Mouse (Mus musculus): ENCODE data around the gene Spsb2. TPM values are rescaled to one million over a fixed set of nuclear protein-coding genes. Genes with fewer than 3 reads are reported as not detected.

Spsb2 gene
- polyA plus RNA-seq, 1 experiment from 2014 or later = 6.6 TPM

DNA sequence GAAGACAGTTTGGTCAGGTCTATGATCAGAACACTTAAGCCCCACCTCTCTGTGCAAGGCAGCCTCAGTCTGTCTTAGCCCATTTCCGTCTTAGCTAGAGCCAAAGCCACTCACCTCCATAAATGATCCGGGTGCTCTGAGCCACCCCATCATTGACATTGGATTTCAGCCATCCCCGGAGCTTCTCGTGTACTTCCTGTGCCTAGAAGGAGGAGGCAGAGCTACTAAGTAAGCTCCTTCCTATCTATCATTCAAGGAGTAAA, 2.9 kb downstream of the Spsb2 start:
- peaks cover 19% of the 10 kb centered on the region for H3K36me3 ChIP-seq (ENCODE audit: control insufficient read depth, insufficient read depth, low read length)
- H3K27me3 ChIP-seq (ENCODE audit: control insufficient read depth, insufficient read depth, low read length) = no peaks in the 10 kb centered on the region
- no peak overlapping the region for H3K4me2 ChIP-seq
- no peak for ATAC-seq (replicated peaks; ENCODE audit: insufficient number of reproducible peaks, low FRiP score, low TSS enrichment)
- H3K9ac ChIP-seq (ENCODE audit: low read depth, low read length) = no peak overlapping the region
- no peaks in the 10 kb centered on the region for H3K9me3 ChIP-seq (replicated peaks; ENCODE audit: control insufficient read depth, low read length)
- H3K27ac ChIP-seq (ENCODE audit: low read depth, low read length) = no peak overlapping the region
- no peak overlapping the region for H3K4me3 ChIP-seq (ENCODE audit: low read depth, low read length)
- WGBS (ENCODE audit: insufficient replicate concordance) = 81% methylated on average over 4 of the region's 4 CpGs
- H3K4me1 ChIP-seq (ENCODE audit: control insufficient read depth, insufficient read depth, low read length) = peaks cover 37% of the 10 kb centered on the region

- no peak for ATAC-seq (replicated peaks; ENCODE audit: insufficient number of reproducible peaks, low FRiP score, low TSS enrichment)
- H3K4me1 ChIP-seq (ENCODE audit: control insufficient read depth, insufficient read depth, low read length) = peaks cover 34% of the 10 kb centered on the region
- peak overlapping the region; percentile 98 for H3K27ac ChIP-seq (ENCODE audit: low read depth, low read length)
Observed at GRCm38 (mm10) chr6:124811701-124812560, 3.5 kb downstream of the Spsb2 start.

GRCm38 (mm10) chr6:124812848-124813247, 4.4 kb downstream of the Spsb2 start:
- H3K27me3 ChIP-seq (ENCODE audit: control insufficient read depth, insufficient read depth, low read length) = no peaks in the 10 kb centered on the region
- H3K9ac ChIP-seq (ENCODE audit: low read depth, low read length) = peak overlapping the region; percentile 98
- peaks cover 34% of the 10 kb centered on the region for H3K4me1 ChIP-seq (ENCODE audit: control insufficient read depth, insufficient read depth, low read length)
- H3K9me3 ChIP-seq (replicated peaks; ENCODE audit: control insufficient read depth, low read length) = no peaks in the 10 kb centered on the region
- peak overlapping the region; percentile 90 for H3K4me3 ChIP-seq (ENCODE audit: low read depth, low read length)
- H3K4me2 ChIP-seq = peak overlapping the region; percentile 90
- no peak for ATAC-seq (replicated peaks; ENCODE audit: insufficient number of reproducible peaks, low FRiP score, low TSS enrichment)
- H3K27ac ChIP-seq (ENCODE audit: low read depth, low read length) = peak overlapping the region; percentile 98
- 16% methylated on average over 9 of the region's 9 CpGs for WGBS (ENCODE audit: insufficient replicate concordance)
- H3K36me3 ChIP-seq (ENCODE audit: control insufficient read depth, insufficient read depth, low read length) = peaks cover 32% of the 10 kb centered on the region

More at GRCm38 (mm10) chr6:124811701-124812560, 3.5 kb downstream of the Spsb2 start:
- H3K4me2 ChIP-seq = peak overlapping the region; percentile 90
- H3K36me3 ChIP-seq (ENCODE audit: control insufficient read depth, insufficient read depth, low read length) = peaks cover 25% of the 10 kb centered on the region
- peak overlapping the region; percentile 90 for H3K4me3 ChIP-seq (ENCODE audit: low read depth, low read length)
- H3K9me3 ChIP-seq (replicated peaks; ENCODE audit: control insufficient read depth, low read length) = no peaks in the 10 kb centered on the region
- peak overlapping the region; percentile 98 for H3K9ac ChIP-seq (ENCODE audit: low read depth, low read length)
- WGBS (ENCODE audit: insufficient replicate concordance) = 79% methylated on average over 24 of the region's 24 CpGs
- H3K27me3 ChIP-seq (ENCODE audit: control insufficient read depth, insufficient read depth, low read length) = no peaks in the 10 kb centered on the region

DNA sequence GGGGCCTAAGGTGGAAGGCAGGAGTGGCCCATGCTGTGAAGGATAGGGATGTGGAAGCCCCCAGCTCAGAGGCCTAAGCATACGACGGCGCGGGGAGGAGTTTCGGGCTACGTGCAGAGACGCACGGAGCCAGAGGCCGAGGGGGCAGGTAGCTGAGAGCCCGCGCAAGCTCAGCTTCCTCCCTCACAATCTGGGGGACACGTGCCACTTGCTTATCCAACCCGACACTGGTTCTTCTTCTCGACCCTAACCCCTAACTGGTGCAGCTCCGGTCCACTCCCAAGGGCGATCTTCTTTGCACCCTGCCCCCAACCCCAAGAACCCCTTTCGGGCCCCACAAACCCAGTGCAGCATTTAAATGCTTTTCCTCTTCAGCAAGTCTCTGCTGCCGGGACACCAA, 5.0 kb downstream of the Spsb2 start:
- peaks cover 32% of the 10 kb centered on the region for H3K36me3 ChIP-seq (ENCODE audit: control insufficient read depth, insufficient read depth, low read length)

DNA sequence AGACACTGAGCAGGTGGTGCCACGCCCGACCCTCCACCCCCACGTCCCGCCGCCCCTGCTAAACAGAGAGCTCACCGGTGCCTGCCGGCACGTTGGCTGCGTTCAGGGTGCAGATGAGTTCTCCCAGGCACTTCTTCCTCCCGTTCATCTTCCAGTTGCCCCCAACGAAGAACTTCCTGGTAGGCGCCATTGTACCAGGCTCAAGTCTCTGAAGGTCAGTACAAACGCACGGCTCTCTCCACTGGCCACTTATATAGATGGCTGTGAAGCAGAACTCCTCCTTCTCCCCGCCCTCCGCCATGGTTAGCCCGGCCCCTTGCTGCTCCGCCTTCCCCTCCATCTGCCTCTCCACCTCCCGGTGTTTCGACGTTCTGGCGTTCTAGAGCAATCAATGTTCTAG, 5.5 kb downstream of the Spsb2 start, which contains the start of gene Tpi1:
Tpi1 (minus strand) TSS at position 364 of the 400 bp plus-strand sequence.
- H3K9me3 ChIP-seq (replicated peaks; ENCODE audit: control insufficient read depth, low read length) = no peaks in the 10 kb centered on the region
- H3K9ac ChIP-seq (ENCODE audit: low read depth, low read length) = peak within 1 kb of the TSS; percentile 98
- peak; percentile 83 for ATAC-seq (replicated peaks; ENCODE audit: insufficient number of reproducible peaks, low FRiP score, low TSS enrichment)
- peak within 1 kb of the TSS; percentile 98 for H3K27ac ChIP-seq (ENCODE audit: low read depth, low read length)
- 0% methylated on average over 22 of the region's 22 CpGs for WGBS (ENCODE audit: insufficient replicate concordance)
- H3K27me3 ChIP-seq (ENCODE audit: control insufficient read depth, insufficient read depth, low read length) = no peaks in the 10 kb centered on the region
- peaks cover 28% of the 10 kb centered on the region for H3K4me1 ChIP-seq (ENCODE audit: control insufficient read depth, insufficient read depth, low read length)
- H3K4me3 ChIP-seq (ENCODE audit: low read depth, low read length) = peak within 1 kb of the TSS; percentile 90
- H3K36me3 ChIP-seq (ENCODE audit: control insufficient read depth, insufficient read depth, low read length) = peaks cover 35% of the 10 kb centered on the region
- peak within 1 kb of the TSS; percentile 90 for H3K4me2 ChIP-seq

More for the DNA sequence above, 5.0 kb downstream of the Spsb2 start:
- Histone ChIP-seq H3K9ac (ENCODE audit: low read depth, low read length) (peak overlapping the region; percentile 98), H3K27ac (ENCODE audit: low read depth, low read length) (peak overlapping the region; percentile 98), H3K4me1 (ENCODE audit: control insufficient read depth, insufficient read depth, low read length) (peaks cover 28% of the 10 kb centered on the region), H3K4me2 (peak overlapping the region; percentile 90), H3K27me3 (ENCODE audit: control insufficient read depth, insufficient read depth, low read length) (no peaks in the 10 kb centered on the region), H3K4me3 (ENCODE audit: low read depth, low read length) (peak overlapping the region; percentile 90), H3K9me3 (replicated peaks; ENCODE audit: control insufficient read depth, low read length) (no peaks in the 10 kb centered on the region)
- ATAC-seq (replicated peaks; ENCODE audit: insufficient number of reproducible peaks, low FRiP score, low TSS enrichment) = peak; percentile 68
- WGBS (ENCODE audit: insufficient replicate concordance) = under 1% methylated on average over 18 of the region's 18 CpGs

DNA sequence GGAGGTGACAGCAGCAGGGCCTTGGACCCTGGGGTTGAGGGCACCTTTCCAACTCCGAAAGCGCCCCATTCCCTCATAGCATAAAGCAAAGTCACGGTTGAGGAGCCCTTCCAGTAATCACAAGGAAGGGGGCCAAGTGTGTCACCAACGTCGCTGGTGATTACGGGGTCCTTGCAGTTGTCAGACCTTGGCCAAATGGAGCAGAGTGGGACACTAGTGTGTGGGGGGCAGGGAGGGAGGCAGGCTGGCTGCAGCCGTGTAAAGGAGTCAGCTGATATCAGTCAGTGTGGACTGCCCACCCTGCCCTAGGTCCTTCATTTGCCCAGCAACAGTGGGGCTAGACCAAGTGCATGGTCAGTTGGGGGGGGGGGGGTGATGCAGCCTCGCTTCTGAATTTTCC, 6.0 kb downstream of the Spsb2 start:
- Histone ChIP-seq H3K36me3 (ENCODE audit: control insufficient read depth, insufficient read depth, low read length) (peaks cover 40% of the 10 kb centered on the region), H3K9ac (ENCODE audit: low read depth, low read length) (no peak overlapping the region; the same call in 1 of the 2 replicates), H3K27ac (ENCODE audit: low read depth, low read length) (no peak overlapping the region)

DNA sequence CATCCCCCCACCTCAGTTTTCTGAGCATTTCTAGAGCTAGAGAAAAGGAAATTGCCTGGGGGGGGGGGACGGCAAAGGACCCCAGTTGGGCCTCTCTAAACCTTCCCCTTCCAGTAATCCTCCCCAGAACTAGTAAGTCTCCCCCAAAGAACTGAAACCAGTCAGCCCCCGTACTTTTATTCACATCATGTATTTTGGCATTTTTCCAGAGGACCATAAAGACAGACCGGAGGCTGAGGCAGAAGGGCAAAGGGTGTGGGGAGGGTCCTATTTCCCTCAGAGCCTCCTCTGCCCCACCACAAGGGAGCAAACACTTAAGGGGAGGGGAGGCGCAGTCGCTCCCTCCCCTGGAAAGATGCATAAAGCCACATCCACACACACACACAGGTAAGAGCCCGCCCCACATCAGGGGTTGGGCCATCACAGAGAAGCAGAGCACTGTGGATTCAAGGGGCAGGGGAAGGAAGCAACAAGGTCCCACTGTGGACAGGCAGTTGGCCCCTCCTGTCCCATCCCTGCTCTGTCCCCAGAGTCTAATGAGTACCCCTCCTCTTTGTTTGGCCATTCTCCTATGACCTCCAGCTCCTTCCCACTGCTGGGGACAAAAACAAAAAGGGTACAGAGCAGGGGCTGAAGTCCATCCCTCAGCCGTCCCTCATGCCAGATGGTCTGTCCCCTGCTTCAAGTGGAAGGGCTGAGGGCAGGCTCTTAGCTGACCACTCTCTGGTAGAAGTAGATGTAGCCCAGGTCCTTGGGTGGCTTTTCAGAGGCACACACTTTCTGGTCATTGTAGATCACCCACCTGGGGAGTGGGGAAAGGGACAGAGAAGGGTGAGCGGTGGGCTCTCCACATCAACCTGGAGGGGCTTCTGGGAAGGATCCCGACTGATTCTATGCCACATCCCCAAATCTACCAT, 6.7 kb downstream of the Spsb2 start:
- ATAC-seq (replicated peaks; ENCODE audit: insufficient number of reproducible peaks, low FRiP score, low TSS enrichment) = no peak
- peaks cover 22% of the 10 kb centered on the region for H3K4me1 ChIP-seq (ENCODE audit: control insufficient read depth, insufficient read depth, low read length)
- no peaks in the 10 kb centered on the region for H3K27me3 ChIP-seq (ENCODE audit: control insufficient read depth, insufficient read depth, low read length)
- no peak overlapping the region for H3K4me2 ChIP-seq
- 79% methylated on average over 9 of the region's 9 CpGs for WGBS (ENCODE audit: insufficient replicate concordance)
- 0 out of 2 replicates have a peak overlapping the region, but pooled peaks have one; percentile 3 for H3K9ac ChIP-seq (ENCODE audit: low read depth, low read length)
- H3K9me3 ChIP-seq (replicated peaks; ENCODE audit: control insufficient read depth, low read length) = no peaks in the 10 kb centered on the region
- H3K36me3 ChIP-seq (ENCODE audit: control insufficient read depth, insufficient read depth, low read length) = peaks cover 45% of the 10 kb centered on the region
- H3K27ac ChIP-seq (ENCODE audit: low read depth, low read length) = no peak overlapping the region
- H3K4me3 ChIP-seq (ENCODE audit: low read depth, low read length) = no peak overlapping the region

More for the DNA sequence above, 6.0 kb downstream of the Spsb2 start:
- Histone ChIP-seq H3K4me2 (peak overlapping the region; percentile 90), H3K4me3 (ENCODE audit: low read depth, low read length) (peak overlapping the region; percentile 90), H3K9me3 (replicated peaks; ENCODE audit: control insufficient read depth, low read length) (no peaks in the 10 kb centered on the region), H3K4me1 (ENCODE audit: control insufficient read depth, insufficient read depth, low read length) (peaks cover 28% of the 10 kb centered on the region), H3K27me3 (ENCODE audit: control insufficient read depth, insufficient read depth, low read length) (no peaks in the 10 kb centered on the region)
- 0 out of 2 replicates have a peak, but pooled peaks have one; percentile 16 for ATAC-seq (replicated peaks; ENCODE audit: insufficient number of reproducible peaks, low FRiP score, low TSS enrichment)
- WGBS (ENCODE audit: insufficient replicate concordance) = 25% methylated on average over 8 of the region's 8 CpGs

DNA sequence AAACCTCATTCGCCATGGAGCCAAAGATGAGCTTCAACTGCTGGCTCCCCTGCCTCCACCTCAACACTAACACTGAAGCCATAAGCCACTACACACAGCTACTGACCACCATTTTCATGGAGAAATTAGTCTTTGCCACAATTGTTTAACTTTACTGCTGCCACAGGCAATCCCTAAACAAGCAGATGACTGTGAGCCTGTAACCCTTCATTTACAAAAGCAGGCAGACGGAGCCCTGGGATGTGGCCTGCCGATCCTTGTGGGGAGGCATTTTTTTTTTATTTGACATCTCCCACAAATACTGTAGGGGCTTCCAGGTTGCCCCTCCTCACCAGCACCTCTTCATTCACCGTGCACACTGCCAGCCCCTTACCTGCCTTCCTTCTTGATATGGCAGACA, 8.2 kb downstream of the Spsb2 start:
- Histone ChIP-seq H3K27me3 (ENCODE audit: control insufficient read depth, insufficient read depth, low read length) (no peaks in the 10 kb centered on the region), H3K36me3 (ENCODE audit: control insufficient read depth, insufficient read depth, low read length) (peaks cover 51% of the 10 kb centered on the region), H3K4me1 (ENCODE audit: control insufficient read depth, insufficient read depth, low read length) (peaks cover 19% of the 10 kb centered on the region), H3K4me2 (no peak overlapping the region), H3K27ac (ENCODE audit: low read depth, low read length) (no peak overlapping the region), H3K9me3 (replicated peaks; ENCODE audit: control insufficient read depth, low read length) (no peaks in the 10 kb centered on the region), H3K4me3 (ENCODE audit: low read depth, low read length) (no peak overlapping the region), H3K9ac (ENCODE audit: low read depth, low read length) (no peak overlapping the region)
- no peak for ATAC-seq (replicated peaks; ENCODE audit: insufficient number of reproducible peaks, low FRiP score, low TSS enrichment)
- WGBS (ENCODE audit: insufficient replicate concordance) = 92% methylated on average over 4 of the region's 4 CpGs
